Mouse (Mus musculus): ENCODE results near the gene Lztfl1.

DNA sequence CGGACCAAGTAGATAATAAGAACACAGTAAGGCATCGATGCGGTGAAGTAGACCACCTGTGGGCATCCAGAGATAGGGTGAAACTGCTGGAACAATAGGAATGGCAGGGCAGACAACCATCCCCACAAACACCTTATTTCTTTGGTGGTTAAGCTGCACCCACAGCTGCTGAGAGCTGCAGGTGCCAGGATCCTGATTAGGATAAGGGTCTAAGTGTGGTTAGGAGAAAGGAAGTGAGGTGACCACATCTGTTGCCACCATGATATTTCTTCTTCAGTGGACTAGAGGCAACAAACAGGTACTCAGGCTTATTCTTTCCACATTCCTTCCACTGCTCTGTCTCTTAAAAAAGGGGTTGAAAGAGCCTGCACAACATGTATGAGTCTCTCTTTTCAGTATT lies 60.0 kb downstream of the Lztfl1 start:
- TF ChIP-seq CTCF (IDR thresholded peaks at IDR 0.05; ENCODE audit: low read depth, low read length) = no peak
- no peak for TF ChIP-seq GATA2 (IDR thresholded peaks at IDR 0.05; ENCODE audit: borderline replicate concordance, low read depth, low read length)
- TF ChIP-seq GATA1 (IDR thresholded peaks at IDR 0.05; ENCODE audit: borderline replicate concordance, low read length) = no peak
- no peak for TF ChIP-seq TAL1 (conservative IDR thresholded peaks at IDR 0.05; ENCODE audit: low read depth, low read length)
- no peak for TF ChIP-seq POLR2AphosphoS5 (IDR thresholded peaks at IDR 0.05; ENCODE audit: insufficient replicate concordance, low read depth, low read length)

Data from G1E (cell line).